Mouse (Mus musculus): Measurements from ENCODE around the gene Tmtc3.
"Not testable (repeated sequence)": the region's sequence is repeated elsewhere in the genome, so short reads cannot be mapped to it uniquely, and the experiment has no call there.

Tmtc3 gene

DNA sequence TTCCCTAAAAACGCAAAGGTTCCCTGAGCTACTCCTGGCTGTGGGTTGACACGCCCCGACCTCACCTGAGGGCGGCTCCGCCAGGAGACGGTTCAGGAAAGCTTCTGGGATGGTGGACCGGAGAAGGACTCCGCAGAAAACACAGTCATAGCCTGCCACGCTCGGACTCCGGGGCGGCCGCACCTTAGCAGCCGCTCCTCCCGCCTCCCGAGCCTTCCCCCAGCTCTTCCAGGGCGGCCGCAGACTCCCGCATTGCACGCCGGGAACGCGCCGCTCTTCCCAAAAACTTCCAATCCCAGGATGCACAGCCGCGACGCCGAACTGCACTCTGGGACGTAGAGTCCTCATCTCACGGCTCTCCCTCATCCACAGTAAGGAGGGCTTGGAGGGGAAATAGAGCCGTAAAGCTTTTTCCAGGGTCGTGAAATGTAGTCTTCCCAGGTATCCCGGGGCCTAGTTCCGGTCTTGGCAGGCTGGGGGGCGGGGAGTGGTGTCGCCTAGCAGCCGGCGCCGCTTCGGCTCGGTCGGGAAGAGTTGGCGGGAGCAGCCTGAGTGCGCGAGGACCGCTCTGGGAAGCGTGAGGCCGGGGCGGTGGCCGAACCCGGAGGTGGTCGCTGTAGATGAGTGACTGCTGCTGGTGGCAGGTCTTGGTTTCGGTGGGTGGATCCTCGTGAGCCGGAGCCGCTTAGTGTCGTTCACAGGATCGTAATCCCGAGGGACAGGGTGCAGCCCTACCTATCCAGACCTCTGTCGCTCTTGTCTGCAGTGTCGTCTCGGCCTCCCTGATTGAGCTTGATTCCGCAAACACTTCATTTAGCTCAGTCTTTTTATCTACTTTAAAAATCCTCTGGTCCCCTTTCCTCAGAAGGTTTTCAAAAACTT is at the start of gene Tmtc3, which contains the start of gene Cep290:
Gene Tmtc3, minus strand, starts transcription at position 254 of the 882 bp plus-strand sequence.
Gene Cep290, plus strand, starts transcription at position 462 of the 882 bp plus-strand sequence.
- DNase-seq = peak; percentile 97 to 98

DNA sequence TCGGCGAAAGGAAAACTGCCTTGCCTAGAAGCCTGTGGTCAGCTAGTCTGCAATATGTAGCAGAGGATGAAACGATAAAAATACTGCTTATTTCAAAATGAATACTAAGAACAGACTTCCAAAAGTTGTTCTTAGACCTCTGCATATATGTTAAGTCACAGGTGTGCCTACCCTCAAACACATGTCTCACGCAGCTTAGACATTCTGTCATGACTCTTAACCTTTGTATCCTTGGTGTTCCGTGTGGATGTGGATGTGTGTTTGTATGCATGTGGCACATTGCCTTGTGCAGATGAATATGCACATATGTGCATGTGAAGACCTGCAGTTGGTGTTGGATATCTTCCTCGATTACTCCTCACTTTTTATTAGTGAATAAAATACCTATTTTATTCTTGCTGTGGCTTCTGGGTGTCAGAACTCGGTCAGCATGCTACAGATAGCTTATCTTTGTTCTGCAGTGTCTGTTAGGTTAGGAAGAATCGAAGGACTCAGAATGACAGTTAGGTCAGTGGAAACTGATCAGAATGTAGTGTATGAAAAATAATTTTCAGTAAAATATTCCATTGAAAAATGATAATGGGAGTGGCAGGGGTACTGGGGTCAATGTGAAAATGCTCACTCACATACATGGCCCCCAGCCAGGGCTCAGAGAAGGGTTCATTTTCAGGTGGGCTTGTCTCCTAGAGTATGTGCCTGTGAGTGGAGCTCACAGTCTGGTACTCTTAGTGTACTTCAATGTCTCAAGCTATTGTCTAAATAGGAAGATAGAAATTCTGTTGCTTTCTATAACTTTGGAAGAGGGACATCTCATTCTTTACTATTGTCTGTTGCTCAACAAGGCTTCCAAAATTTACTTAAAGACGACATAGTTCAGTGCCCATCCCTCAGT is 37.6 kb upstream of the Tmtc3 start:
- no peak for DNase-seq

DNA sequence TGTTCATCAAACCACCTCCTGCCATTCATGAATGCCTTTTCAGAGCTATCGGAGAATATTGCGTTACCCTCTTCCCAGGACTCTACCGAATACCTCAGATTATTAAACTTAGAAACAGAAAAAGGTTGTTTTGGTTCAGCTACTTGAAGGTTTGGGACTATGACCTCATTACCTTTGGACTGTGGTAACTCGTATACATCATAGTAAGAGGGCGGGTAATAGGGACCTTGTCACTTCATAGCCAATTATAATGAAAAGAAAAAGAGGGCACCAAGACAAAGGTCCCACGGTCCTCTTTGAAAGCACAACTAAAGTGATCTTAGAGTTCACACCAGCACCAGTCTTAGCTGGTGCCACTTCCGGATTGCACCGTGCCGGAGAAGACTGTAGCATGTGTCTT is 35.2 kb upstream of the Tmtc3 start:
- DNase-seq = no peak

DNA sequence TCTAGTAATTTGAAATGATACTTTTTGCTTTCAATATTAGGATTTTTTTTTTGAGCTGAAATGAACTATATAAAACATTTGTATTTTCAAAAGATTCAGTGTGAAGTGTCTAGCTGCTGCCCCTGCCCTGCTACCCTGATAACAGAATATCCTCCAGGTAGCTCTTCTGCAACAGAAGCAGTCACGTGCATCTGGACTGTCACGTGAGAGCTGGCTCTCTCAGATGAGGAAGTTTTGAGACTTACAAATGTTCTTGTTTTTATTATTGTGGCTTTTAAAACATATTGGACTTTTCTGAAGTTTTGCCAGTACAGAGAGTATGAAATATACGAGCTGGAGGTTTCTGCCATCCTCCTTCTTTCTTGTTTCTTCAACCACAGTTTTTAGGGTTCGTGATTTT is 34.5 kb upstream of the Tmtc3 start:
- no peak for DNase-seq

DNA sequence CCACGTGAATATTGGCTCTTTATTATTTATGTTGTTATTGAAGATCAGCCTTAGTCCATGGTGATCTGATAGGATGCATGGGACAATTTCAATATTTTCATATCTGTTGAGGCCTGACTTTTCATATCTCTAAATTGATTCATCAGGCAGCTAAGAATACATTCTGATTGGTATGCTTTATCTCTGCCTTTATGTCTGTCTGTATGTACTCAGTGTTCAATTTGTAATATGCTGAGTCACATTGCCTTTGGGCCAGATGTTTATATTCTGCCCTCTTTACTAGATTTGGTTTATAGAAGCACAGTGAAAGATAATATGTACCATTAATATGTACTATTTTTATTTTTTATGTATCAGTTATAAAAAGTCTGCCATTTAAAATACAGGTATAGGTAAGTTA is 21.0 kb upstream of the Tmtc3 start:
- DNase-seq = no peak

DNA sequence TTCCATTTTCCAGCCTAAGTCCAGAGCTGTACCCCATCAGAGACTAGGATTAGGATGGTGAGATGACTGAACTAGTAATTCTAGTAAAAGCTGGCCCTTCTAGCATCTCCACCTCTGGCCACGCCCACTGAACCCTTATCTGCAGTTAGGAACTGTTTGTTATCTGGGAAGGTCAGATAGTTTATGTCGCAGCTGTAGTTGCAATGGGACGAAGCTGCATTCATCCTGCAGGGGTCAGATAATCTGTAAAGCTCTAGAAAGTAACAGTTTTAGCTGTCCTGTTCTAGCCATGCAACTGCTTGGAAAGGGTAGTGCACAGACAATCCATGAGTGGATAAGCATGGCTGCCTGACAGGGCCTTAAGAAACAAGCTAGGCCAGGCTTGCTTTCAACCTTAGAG is 11.2 kb upstream of the Tmtc3 start:
- DNase-seq = no peak

DNA sequence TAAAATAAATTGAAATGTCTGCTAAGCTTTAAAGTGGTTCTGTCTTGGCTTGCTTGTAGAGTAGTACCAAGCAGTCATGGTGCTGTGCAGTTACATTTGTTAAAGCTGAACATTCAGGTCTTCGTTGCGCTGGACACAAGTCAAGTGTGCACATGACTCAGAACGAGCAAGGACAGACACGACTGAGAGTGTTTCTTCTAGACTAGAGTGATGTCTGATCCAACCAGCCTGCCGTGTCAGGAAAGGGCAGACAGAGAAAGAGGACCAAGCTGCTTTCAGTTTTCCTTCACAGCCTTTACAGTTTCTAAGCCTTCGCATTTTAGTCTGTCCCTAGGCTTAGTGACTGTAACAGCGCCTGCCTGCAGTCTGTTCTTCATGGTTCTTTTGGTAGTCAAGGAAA is 4.8 kb upstream of the Tmtc3 start:
- peak; percentile 14 to 29 for DNase-seq

DNA sequence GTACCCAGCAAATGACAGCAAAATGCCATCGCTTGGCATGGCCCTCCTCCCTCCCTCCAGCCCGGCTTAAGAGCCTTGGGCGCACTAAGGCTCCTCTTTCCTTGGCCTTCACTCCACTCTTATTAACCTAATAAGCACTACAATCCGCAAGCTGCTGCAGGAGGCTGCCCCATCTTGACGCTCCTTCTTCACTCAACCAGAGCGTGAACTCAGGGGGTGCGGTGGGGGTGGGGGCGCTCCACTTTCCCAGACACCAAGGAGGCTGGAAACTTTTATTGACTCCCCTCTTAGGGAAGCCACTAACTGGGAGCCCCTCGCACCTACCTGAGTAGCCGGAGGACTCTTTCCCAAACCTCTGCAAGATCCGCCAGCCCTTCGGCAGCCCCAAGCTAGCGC is 451 bp downstream of the Tmtc3 start:
- DNase-seq = peak in 1 of 2 experiments; percentile 9

DNA sequence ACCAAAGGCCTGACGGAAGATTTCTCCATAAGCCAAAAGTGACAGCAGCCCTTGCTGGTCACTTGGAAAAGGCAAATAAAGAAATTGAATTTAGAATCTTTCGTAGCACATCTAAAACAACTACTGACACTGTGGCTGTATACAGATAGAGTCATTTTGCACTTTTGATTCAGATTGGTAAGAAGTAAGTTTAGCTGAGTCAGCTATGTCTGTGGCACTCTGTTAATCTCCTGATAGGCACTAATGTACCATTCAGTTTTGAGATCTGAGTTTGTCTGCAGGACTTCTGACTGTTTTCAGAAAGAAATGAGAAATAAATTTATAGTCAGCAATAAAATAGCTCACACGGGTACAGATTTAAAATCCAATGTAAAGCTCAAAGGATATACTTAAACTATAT is 7.6 kb downstream of the Tmtc3 start:
- DNase-seq = no peak

DNA sequence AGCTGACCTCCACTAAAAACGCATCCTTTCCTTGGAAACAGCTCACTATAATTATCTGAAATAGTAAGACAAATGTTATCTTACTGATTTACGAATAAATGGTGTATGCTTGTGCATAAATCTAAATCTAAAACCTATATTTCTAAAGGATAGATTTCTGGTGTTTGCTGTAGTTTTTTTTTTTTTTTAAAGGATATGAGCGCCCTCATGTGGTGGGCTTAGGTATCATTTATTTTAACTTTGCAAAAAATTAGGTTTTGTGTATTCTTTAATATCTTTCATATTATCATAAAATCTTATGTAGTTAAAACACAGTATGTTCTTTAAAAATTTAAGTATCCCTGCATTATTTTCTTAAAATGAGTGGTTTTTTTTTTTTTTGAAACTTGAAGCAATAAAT is 12.1 kb downstream of the Tmtc3 start:
- no peak for DNase-seq

DNA sequence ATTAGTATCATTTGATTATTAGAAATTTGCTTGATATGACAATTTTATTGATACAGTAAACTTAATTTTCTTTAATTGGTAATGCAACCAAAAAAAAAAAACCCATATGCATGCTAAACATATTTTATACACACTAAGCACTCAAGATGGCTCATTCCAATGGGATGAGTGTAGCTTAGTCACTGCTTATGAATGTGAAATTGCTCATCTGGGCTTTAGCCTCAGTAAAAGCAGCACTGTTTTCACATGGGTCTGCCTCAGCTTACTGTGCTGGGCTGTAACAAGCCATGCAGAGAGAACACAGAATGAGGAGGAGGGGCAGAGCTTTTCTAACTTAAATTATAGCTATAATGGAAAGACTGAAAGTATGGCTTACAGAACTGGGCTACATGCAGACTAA is 26.6 kb downstream of the Tmtc3 start:
- DNase-seq = no peak

DNA sequence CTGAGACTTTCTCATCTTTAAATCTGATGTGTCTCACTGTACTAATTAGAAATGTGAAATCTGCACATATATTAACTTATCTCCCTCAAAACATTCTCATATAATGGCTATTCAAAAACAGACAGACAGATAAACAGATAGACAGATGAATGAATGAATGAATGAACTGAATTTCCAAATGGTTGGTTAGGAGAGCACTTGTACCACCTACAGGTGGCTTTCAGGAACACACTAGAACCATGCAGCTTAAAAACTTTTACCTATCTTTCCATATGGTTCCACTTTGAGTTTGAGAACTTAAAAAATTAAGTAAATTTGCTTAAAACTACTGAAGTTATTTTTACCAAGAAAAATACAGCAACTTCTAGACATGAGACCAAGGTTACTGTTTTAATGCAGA is 37.8 kb downstream of the Tmtc3 start:
- DNase-seq = no peak

DNA sequence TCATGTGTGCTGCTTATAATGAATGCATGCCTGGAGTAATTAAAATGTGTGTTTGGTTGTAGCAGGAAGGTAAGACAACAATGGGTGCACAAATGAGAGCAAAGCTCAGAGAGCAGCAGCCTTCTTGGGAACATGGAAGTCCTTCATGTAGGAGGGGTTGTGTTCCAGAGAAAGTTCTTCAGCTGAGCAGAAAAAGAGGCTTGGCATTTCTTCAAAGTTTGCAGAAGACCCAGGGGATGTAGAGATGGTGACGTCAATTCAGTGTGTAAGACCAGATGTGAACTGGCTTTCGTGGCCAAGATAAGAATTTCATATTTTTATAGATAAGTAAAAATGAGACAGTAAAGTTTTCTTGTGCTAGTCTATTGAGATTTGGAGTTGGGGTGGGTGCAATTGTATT is 59.6 kb downstream of the Tmtc3 start:
- DNase-seq = no peak

DNA sequence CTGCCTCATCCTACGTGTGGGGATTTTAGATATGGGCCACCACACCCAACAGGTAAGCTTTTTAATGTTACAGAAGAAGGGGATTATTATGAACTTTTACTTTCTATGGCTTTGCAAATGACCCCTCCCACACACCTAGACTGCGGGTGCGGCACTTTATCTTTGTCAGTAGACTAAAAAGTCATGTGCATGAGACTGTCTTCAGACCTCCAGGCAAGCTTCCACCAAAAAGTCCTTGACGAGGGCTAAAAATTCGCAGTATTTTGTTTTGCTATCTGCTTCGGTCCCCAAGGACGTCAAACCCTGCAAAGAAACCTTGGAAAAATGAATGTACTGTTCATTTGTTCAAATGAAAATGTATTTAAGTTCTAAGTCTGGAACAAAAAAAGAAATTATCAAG is 71.6 kb downstream of the Tmtc3 start:
- no peak for DNase-seq

DNA sequence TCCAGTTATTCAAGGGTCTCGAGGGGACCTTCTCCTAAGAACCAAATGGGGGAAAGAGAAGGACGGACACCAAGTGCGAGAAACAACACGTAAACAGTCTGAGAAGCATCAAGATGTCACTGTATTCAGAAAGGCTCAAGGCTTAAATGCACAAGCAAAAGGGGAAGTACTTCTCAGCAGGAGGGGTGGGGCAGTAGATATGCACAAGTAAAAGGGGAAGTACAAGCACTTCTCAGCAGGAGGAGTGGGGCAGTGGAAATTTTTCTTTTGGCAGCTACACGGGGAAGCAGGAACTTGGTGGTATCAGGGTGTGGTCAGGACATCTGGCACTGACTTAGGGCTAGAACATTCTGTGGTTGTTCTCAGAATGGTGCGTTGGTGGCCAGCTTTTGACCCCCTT is 84.8 kb downstream of the Tmtc3 start:
- DNase-seq = not testable (repeated sequence)

Measured in lung, adult 18-20 months (tissue).